33 mouse cellular contexts compared by ENCODE assay signal in the genomic region with DNA sequence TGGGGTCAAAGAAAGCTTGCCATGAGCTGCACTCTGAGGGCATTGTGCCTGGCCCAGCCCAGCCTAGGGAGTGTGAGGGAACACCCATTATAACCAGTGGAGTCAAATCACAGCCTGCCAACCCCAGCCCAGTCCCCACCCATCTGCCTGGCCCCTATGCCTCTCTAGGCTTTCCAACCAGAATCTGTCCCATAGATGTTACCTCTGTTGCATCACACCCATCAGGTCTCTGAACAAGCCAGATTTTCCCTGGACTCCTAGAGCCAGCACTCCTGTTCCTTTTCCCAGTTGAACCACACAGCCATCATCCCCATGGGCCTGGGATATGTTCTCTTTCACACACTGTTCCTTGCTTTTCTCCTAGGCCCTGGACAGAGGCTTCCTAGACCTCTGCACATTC. TPM values are rescaled to one million over a fixed set of nuclear protein-coding genes. Genes with fewer than 3 reads are reported as not detected.
A peak's percentile ranks its signal among the peaks of the same experiment; 100 is the strongest.
DNase-seq lines count a peak whose midpoint lies in the region; ATAC-seq and TF ChIP-seq lines count a peak whose summit lies in the region.
"Had no signal": no experiment of that assay in that cellular context is flagged by ENCODE, and none has a peak within 500 bp of the region (broad histone marks: within the 10 kb centered on the region; RNA-seq: fewer than 3 reads in every experiment).

No protein-coding gene starts in this region.

- no peak overlapping the region for H3K9ac ChIP-seq in liver, embryonic 11.5 days (ENCODE audit: low read depth, low read length)
- H3K9ac ChIP-seq in liver, embryonic 12.5 days = no peak overlapping the region
- H3K9ac ChIP-seq: embryonic facial prominence, embryonic 12.5 days; embryonic facial prominence, embryonic 15.5 days; forebrain, postnatal 0 days; heart, embryonic 15.5 days; hindbrain, embryonic 13.5 days had no signal

- no peaks in the 10 kb centered on the region for H3K9me3 ChIP-seq in liver, embryonic 11.5 days (ENCODE audit: control insufficient read depth, low read length)
- H3K9me3 ChIP-seq in liver, embryonic 12.5 days (replicated peaks) = no peaks in the 10 kb centered on the region
- H3K9me3 ChIP-seq: embryonic facial prominence, embryonic 12.5 days; embryonic facial prominence, embryonic 15.5 days; heart, embryonic 15.5 days; hindbrain, embryonic 10.5 days; hindbrain, embryonic 13.5 days had no signal

- no peak overlapping the region for H3ac ChIP-seq in C2C12 (ENCODE audit: control insufficient read depth, insufficient read length, low read depth)

- H3K4me1 ChIP-seq in liver, embryonic 11.5 days (replicated peaks; ENCODE audit: control insufficient read depth, insufficient read depth, low read length) = no peaks in the 10 kb centered on the region
- H3K4me1 ChIP-seq in liver, embryonic 12.5 days = no peaks in the 10 kb centered on the region
- H3K4me1 ChIP-seq: embryonic facial prominence, embryonic 15.5 days; heart, embryonic 15.5 days; hindbrain, embryonic 10.5 days; hindbrain, embryonic 13.5 days had no signal

- TF ChIP-seq CTCF in C2C12 (IDR thresholded peaks at IDR 0.05; ENCODE audit: control insufficient read depth, insufficient read depth, insufficient read length) = no peak

- no peaks in the 10 kb centered on the region for H3K36me3 ChIP-seq in liver, embryonic 11.5 days (ENCODE audit: control insufficient read depth, insufficient read depth, low read length)
- H3K36me3 ChIP-seq in liver, embryonic 12.5 days = no peaks in the 10 kb centered on the region
- H3K36me3 ChIP-seq in C2C12 (ENCODE audit: control insufficient read depth, insufficient read depth) = no peaks in the 10 kb centered on the region
- H3K36me3 ChIP-seq: embryonic facial prominence, embryonic 12.5 days; embryonic facial prominence, embryonic 15.5 days; G1E; heart, embryonic 15.5 days; hindbrain, embryonic 10.5 days; hindbrain, embryonic 13.5 days had no signal

- no peaks in the 10 kb centered on the region for H3K27me3 ChIP-seq in liver, embryonic 11.5 days (replicated peaks; ENCODE audit: control insufficient read depth, insufficient read depth, low read length)
- H3K27me3 ChIP-seq in liver, embryonic 12.5 days (replicated peaks) = no peaks in the 10 kb centered on the region
- no peaks in the 10 kb centered on the region for H3K27me3 ChIP-seq in C2C12 (ENCODE audit: control insufficient read depth, insufficient read depth, insufficient read length)
- H3K27me3 ChIP-seq: embryonic facial prominence, embryonic 15.5 days; hindbrain, embryonic 13.5 days; Patski had no signal

- no peak for ATAC-seq in liver, embryonic 11.5 days (replicated peaks; ENCODE audit: low FRiP score)
- ATAC-seq in liver, embryonic 12.5 days = no peak
- ATAC-seq: forebrain, embryonic 14.5 days; forebrain, postnatal 0 days; hindbrain, embryonic 16.5 days; Patski had no signal

- no peak overlapping the region for H3K27ac ChIP-seq in liver, embryonic 11.5 days (ENCODE audit: low read depth, low read length)
- H3K27ac ChIP-seq in liver, embryonic 12.5 days = no peak overlapping the region
- H3K27ac ChIP-seq: embryonic facial prominence, embryonic 12.5 days; embryonic facial prominence, embryonic 15.5 days; gastrocnemius, adult 2 months; heart, embryonic 15.5 days; hindbrain, embryonic 10.5 days; hindbrain, embryonic 13.5 days had no signal

- H3K4me2 ChIP-seq in liver, embryonic 11.5 days = no peak overlapping the region
- no peak overlapping the region for H3K4me2 ChIP-seq in liver, embryonic 12.5 days
- H3K4me2 ChIP-seq: embryonic facial prominence, embryonic 12.5 days; embryonic facial prominence, embryonic 15.5 days; heart, embryonic 11.5 days; heart, embryonic 15.5 days; hindbrain, embryonic 13.5 days had no signal

- H3K79me2 ChIP-seq in C2C12 (ENCODE audit: control insufficient read depth, insufficient read depth) = no peaks in the 10 kb centered on the region

- no peaks in the 10 kb centered on the region for H3K79me3 ChIP-seq in C2C12 (ENCODE audit: low read depth)

- DNase-seq in liver, embryonic 11.5 days (ENCODE audit: low spot score) = peak; percentile 7
- peak; percentile 5 for DNase-seq in 3T3-L1 (ENCODE audit: low read depth, low spot score)
- no peak for DNase-seq in left cerebral cortex, adult 8-10 months (ENCODE audit: low spot score in 2 of 2)
- no peak for DNase-seq in ovary, adult 18-20 months (ENCODE audit: low spot score)
- DNase-seq: adrenal gland, postnatal 10 days; adrenal gland, postnatal 36 days; cerebellum, adult 2 months; cerebellum, adult 9-11 months; cerebellum, postnatal 25 days; forebrain, postnatal 0 days; gastrocnemius, adult 2 months; gastrocnemius, postnatal 14 days; heart, adult 18-20 months; heart, postnatal 10 days; heart, postnatal 36 days had no signal

- no peak overlapping the region for H3K4me3 ChIP-seq in liver, embryonic 11.5 days (ENCODE audit: low read depth, low read length)
- no peak overlapping the region for H3K4me3 ChIP-seq in liver, embryonic 12.5 days
- no peak overlapping the region for H3K4me3 ChIP-seq in C2C12 (ENCODE audit: insufficient read depth, poor library complexity, severe bottlenecking)
- H3K4me3 ChIP-seq: embryonic facial prominence, embryonic 12.5 days; embryonic facial prominence, embryonic 15.5 days; gastrocnemius, adult 2 months; heart, embryonic 15.5 days; hindbrain, embryonic 10.5 days; hindbrain, embryonic 13.5 days had no signal

TF ChIP-seq in C2C12, 6 proteins besides CTCF, POLR2A, EP300 and RAD21:
- no peak for TF ChIP-seq MYOD1 (IDR thresholded peaks at IDR 0.05; ENCODE audit: control insufficient read depth, insufficient read length, low read depth)
- TF ChIP-seq CEBPB (IDR thresholded peaks at IDR 0.05; ENCODE audit: low read depth) = peak; percentile 37
- TF ChIP-seq FOSL1 (IDR thresholded peaks at IDR 0.05; ENCODE audit: insufficient read depth, low read length, poor library complexity, severe bottlenecking) = no peak

RNA-seq across cellular contexts. Expression of a gene that starts 13.5 kb away (rescaled TPM):
- not detected in 2 replicates for polyA plus RNA-seq in liver, embryonic 11.5 days (2014; fragmentation: Nextera tagmentation; extraction: Ambion mirVana)
- polyA plus RNA-seq in liver, embryonic 12.5 days (2016; fragmentation: Nextera tagmentation; extraction: Ambion mirVana) = not detected in 2 replicates
- polyA plus RNA-seq in C2C12 (2012; fragmentation: generic; extraction: Trizol) = not detected
- not detected for total RNA-seq in left cerebral cortex, adult 8-10 months (2022)
- total RNA-seq: adrenal gland, adult 18-20 months; adrenal gland, postnatal 10 days; adrenal gland, postnatal 36 days; CH12.LX; common myeloid progenitor, adult 5-6 weeks; forebrain, postnatal 0 days; G1E; gastrocnemius, adult 2 months; gastrocnemius, postnatal 14 days; gastrocnemius, postnatal 4 days; heart, adult 18-20 months; heart, postnatal 10 days; heart, postnatal 36 days had no signal
- polyA plus RNA-seq: cerebellum, adult 2 months; embryonic facial prominence, embryonic 12.5 days; embryonic facial prominence, embryonic 15.5 days; forebrain, embryonic 11.5 days; forebrain, embryonic 14.5 days; forebrain, postnatal 0 days; frontal cortex, adult 2 months; G1E; heart, embryonic 11.5 days; heart, embryonic 15.5 days; hindbrain, embryonic 10.5 days; hindbrain, embryonic 13.5 days; hindbrain, embryonic 16.5 days; Patski had no signal

RNA-seq across cellular contexts. Expression of a gene that starts 15.1 kb away (rescaled TPM):
- not detected in 2 replicates for polyA plus RNA-seq in liver, embryonic 11.5 days (2014; fragmentation: Nextera tagmentation; extraction: Ambion mirVana)
- not detected in 2 replicates for polyA plus RNA-seq in liver, embryonic 12.5 days (2016; fragmentation: Nextera tagmentation; extraction: Ambion mirVana)
- not detected for polyA plus RNA-seq in C2C12 (2012; fragmentation: generic; extraction: Trizol)
- not detected for total RNA-seq in left cerebral cortex, adult 8-10 months (2022)
- total RNA-seq: CH12.LX; common myeloid progenitor, adult 5-6 weeks; forebrain, postnatal 0 days; G1E; gastrocnemius, adult 2 months; gastrocnemius, postnatal 14 days; heart, adult 18-20 months; heart, postnatal 10 days; heart, postnatal 36 days had no signal
- polyA plus RNA-seq: cerebellum, adult 2 months; embryonic facial prominence, embryonic 12.5 days; embryonic facial prominence, embryonic 15.5 days; forebrain, embryonic 11.5 days; forebrain, embryonic 14.5 days; forebrain, postnatal 0 days; frontal cortex, adult 2 months; G1E; heart, embryonic 11.5 days; heart, embryonic 15.5 days; hindbrain, embryonic 10.5 days; hindbrain, embryonic 13.5 days; hindbrain, embryonic 16.5 days; Patski had no signal

RNA-seq across cellular contexts. Expression of a gene that starts 22.9 kb away (rescaled TPM):
- polyA plus RNA-seq in liver, embryonic 11.5 days (2014; fragmentation: Nextera tagmentation; extraction: Ambion mirVana) = 0.08 TPM in 1 of 2 replicates, not detected in the other
- 0.05 TPM in 1 of 2 replicates, not detected in the other for polyA plus RNA-seq in liver, embryonic 12.5 days (2016; fragmentation: Nextera tagmentation; extraction: Ambion mirVana)
- not detected for polyA plus RNA-seq in C2C12 (2012; fragmentation: generic; extraction: Trizol)
- total RNA-seq in left cerebral cortex, adult 8-10 months (2022) = 1 to 10 TPM; 3.4 to 4.6 (median 4.2) TPM
- total RNA-seq: adrenal gland, adult 18-20 months; adrenal gland, postnatal 36 days; CH12.LX; common myeloid progenitor, adult 5-6 weeks; gastrocnemius, adult 2 months; heart, postnatal 36 days had no signal
- polyA plus RNA-seq: G1E; heart, embryonic 11.5 days; heart, embryonic 15.5 days had no signal

RNA-seq across cellular contexts. Expression of a gene that starts 47.6 kb away (rescaled TPM):
- polyA plus RNA-seq in liver, embryonic 11.5 days (2014; fragmentation: Nextera tagmentation; extraction: Ambion mirVana) = 0.12 TPM in 2 replicates
- polyA plus RNA-seq in liver, embryonic 12.5 days (2016; fragmentation: Nextera tagmentation; extraction: Ambion mirVana) = 0.10 and 0.12 TPM in 2 replicates
- not detected for polyA plus RNA-seq in C2C12 (2012; fragmentation: generic; extraction: Trizol)
- total RNA-seq in left cerebral cortex, adult 8-10 months (2022) = under 1 TPM in 1 of 4 experiments, not detected in 3; 0.32 TPM
- total RNA-seq: adrenal gland, adult 18-20 months; adrenal gland, postnatal 36 days; CH12.LX; common myeloid progenitor, adult 5-6 weeks; gastrocnemius, adult 2 months; gastrocnemius, postnatal 14 days; gastrocnemius, postnatal 4 days; heart, adult 18-20 months; heart, postnatal 10 days; heart, postnatal 36 days had no signal
- polyA plus RNA-seq: cerebellum, adult 2 months; embryonic facial prominence, embryonic 15.5 days; forebrain, embryonic 11.5 days; forebrain, embryonic 14.5 days; frontal cortex, adult 2 months; G1E; hindbrain, embryonic 10.5 days; hindbrain, embryonic 13.5 days; Patski had no signal

RNA-seq across cellular contexts. Expression of a gene that starts 51.1 kb away (rescaled TPM):
- polyA plus RNA-seq in liver, embryonic 11.5 days (2014; fragmentation: Nextera tagmentation; extraction: Ambion mirVana) = not detected in 2 replicates
- not detected in 2 replicates for polyA plus RNA-seq in liver, embryonic 12.5 days (2016; fragmentation: Nextera tagmentation; extraction: Ambion mirVana)
- polyA plus RNA-seq in C2C12 (2012; fragmentation: generic; extraction: Trizol) = 0.01 TPM
- not detected for total RNA-seq in left cerebral cortex, adult 8-10 months (2022)
- total RNA-seq: adrenal gland, adult 18-20 months; adrenal gland, postnatal 10 days; adrenal gland, postnatal 36 days; CH12.LX; common myeloid progenitor, adult 5-6 weeks; forebrain, postnatal 0 days; gastrocnemius, adult 2 months; gastrocnemius, postnatal 14 days; gastrocnemius, postnatal 4 days; heart, adult 18-20 months; heart, postnatal 10 days; heart, postnatal 36 days had no signal
- polyA plus RNA-seq: cerebellum, adult 2 months; embryonic facial prominence, embryonic 12.5 days; embryonic facial prominence, embryonic 15.5 days; forebrain, embryonic 11.5 days; forebrain, embryonic 14.5 days; forebrain, postnatal 0 days; frontal cortex, adult 2 months; G1E; heart, embryonic 11.5 days; heart, embryonic 15.5 days; hindbrain, embryonic 10.5 days; hindbrain, embryonic 13.5 days; hindbrain, embryonic 16.5 days had no signal

Comparison
In these comparisons a context has a peak if more than half of its experiments do, and no peak if none do; other contexts are left out.
1. DNase-seq: peak in liver, embryonic 11.5 days (single experiment) and 3T3-L1 (single experiment); none in left cerebral cortex, adult 8-10 months (0 of 2) and ovary, adult 18-20 months (single experiment).